Mouse (Mus musculus): ENCODE data around the gene Sv2a. TPM values are rescaled to one million over a fixed set of nuclear protein-coding genes. Genes with fewer than 3 reads are reported as not detected.
"Not testable (repeated sequence)": the region's sequence is repeated elsewhere in the genome, so short reads cannot be mapped to it uniquely, and the experiment has no call there.

Gene Sv2a
- total RNA-seq, 2 experiments from 2014 or later: 448 to 477 TPM

DNA sequence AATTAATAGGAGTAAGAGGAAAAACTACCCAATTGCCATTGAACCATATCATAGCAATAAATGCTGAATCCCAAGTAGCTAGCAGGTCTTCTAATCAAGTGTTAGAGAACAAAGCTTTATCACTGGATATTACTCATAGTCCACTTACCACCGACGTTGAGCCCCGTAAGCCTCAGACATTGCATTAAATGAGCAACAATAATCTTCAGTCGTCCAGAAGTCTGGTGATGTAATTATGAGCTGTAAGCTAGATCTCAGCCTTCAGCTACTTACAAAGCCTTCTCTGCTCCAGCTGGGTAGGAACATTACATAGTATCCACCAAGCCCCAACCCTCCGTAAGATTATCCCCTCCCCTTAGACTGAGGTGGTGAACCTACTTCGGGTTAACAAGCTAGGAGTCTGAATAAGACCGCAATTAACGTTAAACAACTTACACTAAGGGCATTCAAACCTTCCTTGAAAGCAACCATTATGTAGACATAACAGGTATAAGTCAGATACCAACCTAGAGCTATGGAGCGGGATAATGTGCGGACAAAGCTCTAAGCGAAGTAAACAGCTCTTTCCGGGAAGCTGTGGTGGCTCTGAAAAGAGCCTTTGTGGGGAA is 57.1 kb downstream of the Sv2a start:
- DNase-seq (ENCODE audit: low spot score in 2 of 2): no peak
- intact Hi-C loops (cut with DNase I): no loop called here

DNA sequence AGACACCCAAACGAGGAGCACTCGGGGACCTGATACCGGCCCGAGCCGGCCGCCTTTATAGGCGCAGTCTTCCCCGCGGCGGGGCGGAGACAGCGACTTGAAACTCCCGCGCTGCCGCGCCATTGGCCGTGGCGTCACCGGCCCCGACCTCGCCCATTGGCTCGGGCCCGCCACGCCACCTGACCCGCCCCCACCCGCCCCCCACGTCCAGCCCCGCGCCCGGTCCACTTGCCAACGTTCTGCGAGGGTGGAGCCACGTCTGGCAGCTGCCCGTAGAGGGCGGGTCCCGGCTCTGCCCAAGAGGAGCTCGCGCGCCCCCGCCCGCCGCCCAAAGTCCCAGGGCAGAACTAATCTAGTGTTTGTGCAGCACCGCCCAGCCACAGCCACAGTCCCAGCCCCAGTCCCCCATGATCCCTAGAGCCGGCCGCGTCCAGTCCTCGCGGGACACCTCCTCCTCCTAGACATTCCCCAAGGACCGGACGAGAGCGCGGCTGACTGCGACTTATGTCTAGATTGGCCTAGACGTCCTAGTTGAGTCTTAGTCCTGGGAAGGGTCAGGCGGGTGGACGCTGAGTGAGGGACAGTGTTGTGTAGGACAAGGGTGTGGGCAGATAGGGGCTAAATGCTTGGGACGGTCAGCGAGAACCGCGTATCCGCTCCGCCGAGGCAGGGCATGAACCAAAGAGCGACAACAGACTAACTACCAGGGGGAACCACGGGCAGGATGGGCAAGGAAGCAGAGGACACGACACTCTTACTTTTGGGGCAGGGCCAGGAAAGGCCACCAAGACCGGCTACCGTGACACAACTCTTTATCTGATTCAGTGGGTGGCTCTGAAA is 58.2 kb downstream of the Sv2a start, which contains the start of gene Hist2h3c2:
Gene Hist2h3c2 (minus strand): TSS at position 174 of the 840 bp plus-strand sequence.
- intact Hi-C loops (cut with DNase I); DNase-seq (ENCODE audit: low spot score in 2 of 2): not testable (repeated sequence)

DNA sequence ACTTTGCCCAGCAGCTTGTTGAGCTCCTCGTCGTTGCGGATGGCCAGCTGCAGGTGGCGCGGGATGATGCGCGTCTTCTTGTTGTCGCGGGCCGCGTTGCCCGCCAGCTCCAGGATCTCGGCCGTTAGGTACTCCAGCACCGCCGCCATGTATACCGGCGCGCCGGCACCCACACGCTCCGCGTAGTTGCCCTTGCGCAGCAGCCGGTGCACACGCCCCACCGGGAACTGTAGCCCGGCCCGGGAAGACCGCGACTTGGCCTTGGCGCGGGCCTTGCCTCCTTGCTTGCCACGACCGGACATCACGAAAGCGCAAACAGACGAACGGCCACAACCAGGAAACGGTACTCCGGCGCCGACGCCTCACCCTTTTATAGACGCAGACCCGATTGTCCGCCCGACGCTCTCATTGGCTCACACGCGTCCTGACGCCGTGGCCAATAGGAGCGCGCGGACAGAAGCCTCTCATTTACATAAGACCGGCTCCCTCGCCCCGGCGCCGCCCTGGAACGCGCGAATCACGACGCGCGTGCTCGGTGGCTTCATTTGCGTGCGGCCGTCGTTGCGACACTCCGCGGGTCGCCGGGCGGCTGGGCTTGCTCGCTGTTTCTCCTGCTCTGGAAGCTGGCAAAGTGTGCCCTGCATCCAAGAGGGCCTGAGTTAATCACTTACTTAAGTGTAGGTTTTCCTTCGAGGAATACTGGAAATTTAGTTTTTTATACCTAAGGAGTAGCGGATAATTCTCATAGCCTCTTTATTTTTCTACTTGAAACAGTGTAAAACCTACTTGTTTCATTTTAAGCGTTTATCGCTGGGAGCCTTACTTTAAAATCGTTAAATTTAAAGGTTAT is 59.2 kb downstream of the Sv2a start, which contains the start of gene Hist2h2aa2:
Gene Hist2h2aa2 (minus strand): TSS at position 328 of the 850 bp plus-strand sequence.
- intact Hi-C loops (cut with DNase I): not testable (repeated sequence)
- DNase-seq (ENCODE audit: low spot score in 2 of 2): peak; percentile 95 to 99

DNA sequence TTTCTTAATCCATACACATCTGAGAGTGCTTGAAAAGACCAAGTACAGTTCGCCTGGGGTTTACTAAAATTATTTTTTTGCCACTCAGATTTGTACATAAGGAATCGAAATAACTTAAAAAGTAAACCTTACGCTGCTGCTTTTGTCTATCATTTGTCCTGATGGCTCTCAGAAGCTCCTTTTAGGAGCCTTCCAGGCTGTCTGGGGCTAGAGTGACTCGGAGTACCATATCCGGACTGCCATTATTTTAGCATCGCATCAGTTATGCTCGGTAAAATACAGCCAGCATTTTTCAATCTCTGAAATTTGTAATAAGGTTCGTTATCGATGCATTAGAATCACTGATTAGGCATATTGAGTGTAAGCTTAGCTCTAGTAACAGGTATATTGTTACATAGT is 59.8 kb downstream of the Sv2a start:
- intact Hi-C loops (cut with DNase I): no loop called here
- no peak for DNase-seq (ENCODE audit: low spot score in 2 of 2)

DNA sequence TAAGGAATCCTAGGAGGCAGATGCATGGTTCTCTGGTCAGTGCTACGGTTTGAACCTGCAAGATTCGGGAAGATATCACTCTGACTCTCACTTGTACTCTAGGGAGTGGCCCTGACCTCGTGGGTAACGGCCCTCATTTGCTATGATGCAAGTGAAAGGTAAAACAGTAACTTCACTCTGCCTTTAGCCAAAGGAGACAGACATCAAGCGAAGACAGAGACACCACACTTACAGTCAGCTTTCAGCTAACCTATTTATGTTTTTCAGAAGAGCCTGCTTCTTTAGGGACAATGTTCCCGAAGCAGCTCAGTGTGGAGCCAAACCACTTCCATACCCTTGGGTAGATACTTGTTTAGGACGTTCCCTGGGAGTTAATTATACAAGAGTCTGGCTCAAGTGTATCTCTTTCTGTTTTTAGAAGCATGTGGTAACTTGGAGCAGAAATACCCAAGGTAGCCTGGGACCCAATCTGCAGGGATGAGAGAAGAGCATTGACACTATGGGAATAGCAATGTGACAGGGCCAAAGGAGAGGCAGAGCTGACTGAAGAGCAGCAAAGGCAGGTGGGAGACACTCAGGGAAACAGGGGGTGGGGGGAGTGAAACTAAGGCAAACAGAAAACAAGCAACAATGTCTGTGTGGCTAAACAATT is 63.1 kb downstream of the Sv2a start:
- no peak for DNase-seq (ENCODE audit: low spot score in 2 of 2)
- intact Hi-C loops (cut with DNase I): no loop called here

Small RNAs within 50 kb of the gene (microRNA-seq; reads per million reads assigned to microRNA genes)
- gene Gm44492 (0 reads per million in 2 experiments), gene Gm47311 (0 reads per million in 2 experiments)

Other genes starting within 250 kb of the Sv2a start
- gene Plekho1, start 185.2 kb upstream of the Sv2a start, total RNA-seq (2021): 10 to 100 TPM; 67.5 to 69.7 TPM
- 10 to 100 TPM; 34.3 to 37.3 TPM for gene Vps45, start 122.7 kb upstream of the Sv2a start, total RNA-seq (2021)
- gene Otud7b, start 76.6 kb upstream of the Sv2a start, total RNA-seq (2021): 10 to 100 TPM; 18.2 to 22.3 TPM
- gene Mtmr11, start 19.1 kb upstream of the Sv2a start, total RNA-seq (2021): 1 to 10 TPM; 4.5 to 6.0 TPM
- gene Sf3b4, start 8.8 kb upstream of the Sv2a start, total RNA-seq (2021): 10 to 100 TPM; 43.4 to 46.8 TPM
- gene Bola1, start 38.6 kb downstream of the Sv2a start, total RNA-seq (2021): 10 to 100 TPM; 16.8 to 17.6 TPM
- 10 to 100 TPM in 1 of 2 experiments, 1 to 10 TPM in 1; 7.4 to 11.7 TPM for gene Hist2h2ab, start 38.7 kb downstream of the Sv2a start, total RNA-seq (2021)
- gene Hist2h2ac, start 39.7 kb downstream of the Sv2a start, total RNA-seq (2021): 10 to 100 TPM; 20.6 to 28.7 TPM
- 1 to 10 TPM; 2.3 to 3.8 TPM for gene Hist2h2be, start 40.0 kb downstream of the Sv2a start, total RNA-seq (2021)
- gene Hist2h3c2, start 58.0 kb downstream of the Sv2a start, total RNA-seq (2021): 1 to 10 TPM; 8.4 to 9.7 TPM
- gene Hist2h2aa2, start 59.1 kb downstream of the Sv2a start, total RNA-seq (2021): 100 to 1,000 TPM; 205 to 244 TPM
- 10 to 100 TPM in 1 of 2 experiments, 1 to 10 TPM in 1; 5.8 to 10.8 TPM for gene Hist2h2aa1, start 64.3 kb downstream of the Sv2a start, total RNA-seq (2021)
- gene Hist2h3c1, start 65.5 kb downstream of the Sv2a start, total RNA-seq (2021): not detected
- gene Hist2h4, start 82.2 kb downstream of the Sv2a start, total RNA-seq (2021): 10 to 100 TPM; 26.2 to 28.6 TPM
- gene Hist2h3b, start 87.5 kb downstream of the Sv2a start, total RNA-seq (2021): 10 to 100 TPM; 56.6 to 91.2 TPM
- 100 to 1,000 TPM; 127 to 148 TPM for gene Hist2h2bb, start 88.6 kb downstream of the Sv2a start, total RNA-seq (2021)
- gene Fcgr1, start 112.8 kb downstream of the Sv2a start, total RNA-seq (2021): 1 to 10 TPM; 2.1 to 2.7 TPM